Mouse (Mus musculus) kidney, adult 2 months (tissue): ENCODE results near the gene Sgta. TPM values are rescaled to one million over a fixed set of nuclear protein-coding genes. Genes with fewer than 3 reads are reported as not detected.

Experiments used
- DNase-seq: peaks from one replicate; pipeline ENCODE4 v3.0.0; 2021
- H3K27ac ChIP-seq: fragments of 200-500 bp; 2 replicates; pipeline ENCODE4 v1.5.1; 2012; ENCODE audit warnings: low read depth, low read length, control low read depth, inconsistent platforms; ENCODE audit not compliant: insufficient read depth
- H3K27me3 ChIP-seq: fragments of 200-500 bp; replicated peaks from 2 replicates; pipeline ENCODE4 v1.6.1; 2012; ENCODE audit warnings: mild to moderate bottlenecking, moderate library complexity, low read length, inconsistent platforms; ENCODE audit not compliant: control insufficient read depth, insufficient read depth
- H3K36me3 ChIP-seq: fragments of 200-500 bp; 2 replicates; pipeline ENCODE4 v1.6.1; 2012; ENCODE audit warnings: mild to moderate bottlenecking, moderate library complexity, low read length, inconsistent platforms; ENCODE audit not compliant: control insufficient read depth, insufficient read depth
- H3K4me1 ChIP-seq: fragments of 200-500 bp; 2 replicates; pipeline ENCODE4 v1.6.1; 2011; ENCODE audit warnings: low read length; ENCODE audit not compliant: control insufficient read depth, insufficient read depth
- H3K4me3 ChIP-seq: fragments of 200-500 bp; 2 replicates; pipeline ENCODE4 v1.5.1; 2011; ENCODE audit warnings: mild to moderate bottlenecking, low read depth, low read length, control low read depth; ENCODE audit not compliant: insufficient read depth
- CTCF ChIP-seq: fragments of 200-500 bp; conservative IDR thresholded peaks from 2 replicates; pipeline ENCODE4 v1.5.1; 2011; ENCODE audit warnings: low read depth, mild to moderate bottlenecking, control low read depth, low read length, moderate library complexity, mixed read lengths; ENCODE audit not compliant: insufficient read depth, insufficient read length
- POLR2A ChIP-seq: fragments of 200-500 bp; IDR thresholded peaks from one replicate; pipeline ENCODE4 v1.6.1; 2011; ENCODE audit warnings: low read depth, low read length, control low read depth
- WGBS: fragments of 180-500 bp; shearing (Covaris S2); methylation state at CpG from one replicate; pipeline ENCODE4 v1.1.7; 2018; 5-methylcytosine and 5-hydroxymethylcytosine counted together
- polyA plus RNA-seq: library from polyadenylated mRNA; depleted of rRNA; stranded (reverse); fragments of >200 nt; gene quantifications from 2 replicates; pipeline ENCODE4 v1.2.3, GENCODE M21; 2012

Gene Sgta
- polyA plus RNA-seq, 1 experiment, result 183 TPM

DNA sequence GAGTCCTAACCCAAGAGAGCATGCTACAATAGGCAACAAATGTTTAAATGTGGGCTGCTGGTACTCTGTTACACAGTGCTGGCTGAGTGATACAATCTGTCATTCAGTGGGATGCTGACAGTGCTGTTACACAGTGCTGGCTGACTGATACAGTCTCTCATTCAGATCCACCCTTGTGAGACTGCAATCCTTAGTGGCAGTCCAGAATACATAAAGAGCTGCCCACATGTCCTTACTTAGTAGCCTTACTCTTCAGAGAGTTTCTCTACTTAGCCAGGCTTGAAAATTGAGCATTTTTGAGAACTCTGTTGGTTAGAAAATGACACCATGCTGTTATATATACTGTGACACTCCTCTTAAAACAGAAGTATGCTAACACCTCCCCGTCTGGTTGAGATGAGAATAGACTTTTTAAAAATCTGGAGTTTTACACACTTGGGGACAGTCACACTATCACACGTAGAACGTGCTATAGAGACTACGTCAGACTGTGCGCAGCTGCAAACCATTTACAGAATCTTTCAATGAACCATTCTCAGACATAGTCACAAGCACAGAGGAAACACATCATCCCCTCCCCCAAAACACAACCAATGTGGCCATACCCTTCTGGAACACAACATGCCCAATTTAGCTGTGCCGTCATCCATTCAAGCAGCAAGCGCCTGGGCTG, 53.8 kb downstream of the Sgta start:
- WGBS, result 89% methylated on average over 7 of the region's 7 CpGs
- H3K27me3 ChIP-seq, result no peaks in the 10 kb centered on the region
- H3K27ac ChIP-seq, result no peak overlapping the region
- H3K36me3 ChIP-seq, result no peaks in the 10 kb centered on the region
- H3K4me3 ChIP-seq, result no peak overlapping the region
- TF ChIP-seq POLR2A, result no peak
- no peak for TF ChIP-seq CTCF
- no peaks in the 10 kb centered on the region for H3K4me1 ChIP-seq
- no peak for DNase-seq

DNA sequence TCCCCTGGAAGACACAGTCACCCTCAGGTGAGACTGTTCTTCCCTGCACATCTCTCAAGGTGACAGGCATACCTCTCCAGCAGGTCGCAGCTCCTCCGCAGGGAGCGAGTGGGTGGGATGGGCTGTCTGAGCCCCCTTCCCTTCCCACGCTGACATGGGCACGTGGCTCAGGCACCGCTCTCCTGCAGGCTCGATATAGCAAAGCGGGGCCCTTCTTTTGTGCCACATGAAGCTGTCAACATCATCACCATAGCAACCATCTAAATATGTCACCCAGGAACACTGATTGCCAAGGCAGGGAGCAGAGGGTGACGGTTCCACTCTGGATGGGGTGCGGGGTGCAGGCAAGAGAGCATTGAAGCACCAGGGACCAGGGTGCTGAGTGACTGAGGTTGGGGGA, 58.8 kb downstream of the Sgta start:
- Histone ChIP-seq H3K4me3 (no peak overlapping the region), H3K36me3 (no peaks in the 10 kb centered on the region), H3K27me3 (no peaks in the 10 kb centered on the region), H3K4me1 (0 out of 2 replicates have a peak, but pooled peaks cover 3% of the 10 kb centered on the region), H3K27ac (no peak overlapping the region)
- DNase-seq, result no peak
- TF ChIP-seq POLR2A (no peak), CTCF (no peak)
- 63% methylated on average over 10 of the region's 10 CpGs for WGBS

DNA sequence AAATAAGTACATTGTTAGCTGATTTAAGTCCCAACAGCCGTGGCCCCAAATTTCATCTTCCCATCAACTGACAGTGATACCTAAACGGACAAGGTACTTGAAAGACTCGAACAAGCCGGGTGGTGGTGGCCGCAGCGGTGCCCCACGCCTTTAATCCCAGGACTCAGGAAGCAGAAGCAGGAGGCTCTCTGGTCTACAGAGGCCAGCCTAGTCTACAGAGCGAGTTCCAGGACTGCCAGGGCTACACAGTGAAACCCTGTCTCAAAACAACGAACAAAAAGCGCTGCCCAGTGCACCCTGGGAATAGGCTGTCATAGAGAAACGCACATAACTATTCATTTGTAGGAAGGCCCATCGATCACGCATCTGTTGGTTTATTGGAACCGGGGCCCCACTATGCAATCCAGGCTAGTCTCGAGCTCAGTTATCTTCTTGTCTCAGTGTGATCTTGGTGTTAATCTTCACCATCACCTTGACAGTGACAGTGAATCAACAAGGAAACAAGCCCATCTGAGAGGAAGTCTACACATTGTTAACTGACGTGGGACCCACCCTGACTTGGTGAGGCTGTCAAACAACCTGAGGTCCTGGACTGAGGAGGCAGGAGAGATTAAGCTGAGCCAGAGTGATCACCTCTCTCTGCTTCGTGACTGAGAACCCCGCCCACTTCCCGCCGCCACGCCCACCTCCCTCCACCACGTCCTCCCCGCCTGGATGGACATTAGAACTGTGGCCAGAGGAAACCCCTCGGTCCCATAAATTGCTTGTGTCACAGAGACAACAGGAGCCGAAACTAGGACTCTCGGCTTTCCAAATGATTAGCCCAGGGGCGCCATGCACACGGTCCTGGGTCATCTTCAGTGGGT, 59.6 kb downstream of the Sgta start:
- 39% methylated on average over 28 of the region's 28 CpGs for WGBS

DNA sequence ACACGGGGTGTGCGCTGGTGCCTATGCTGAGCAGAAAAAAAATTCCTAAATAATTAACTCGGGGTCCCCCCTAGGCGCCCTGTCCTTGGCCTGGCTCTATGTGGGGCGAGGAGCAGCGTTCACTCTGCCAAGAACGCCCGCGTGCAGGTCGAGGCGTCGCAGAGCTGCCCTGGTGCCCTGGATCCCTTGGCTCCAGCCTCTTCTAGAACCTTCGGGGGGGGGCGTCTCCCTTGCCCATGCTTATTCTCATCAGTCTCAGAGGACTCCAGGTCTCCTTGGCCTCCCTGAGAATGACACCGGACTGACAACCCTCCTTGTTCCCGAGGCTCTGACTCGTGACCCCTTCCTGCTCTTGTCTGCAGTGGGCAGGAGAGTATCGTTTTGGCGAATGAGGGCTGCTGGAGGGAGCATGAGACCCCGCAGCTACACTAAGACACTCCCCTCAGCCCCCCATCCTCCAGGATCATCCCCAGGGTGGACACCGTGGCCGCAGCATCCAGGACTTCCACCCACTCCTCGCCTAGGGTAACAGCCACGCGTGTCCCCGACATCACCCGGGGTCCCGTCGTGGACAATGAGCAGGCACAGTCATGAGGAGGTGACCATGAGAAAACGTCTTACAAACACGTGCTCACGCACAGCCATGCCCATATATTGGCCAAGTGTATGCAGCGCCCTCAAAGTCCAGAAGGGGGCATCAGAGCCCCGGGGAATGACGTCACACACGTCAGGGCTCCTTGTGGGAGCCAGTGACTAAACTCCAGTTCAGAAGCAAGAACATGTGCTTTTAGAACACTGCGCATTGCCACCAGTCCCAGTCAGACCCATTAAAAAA, 60.4 kb downstream of the Sgta start:
- Histone ChIP-seq H3K27me3 (no peaks in the 10 kb centered on the region), H3K4me3 (no peak overlapping the region), H3K36me3 (no peaks in the 10 kb centered on the region), H3K27ac (no peak overlapping the region), H3K4me1 (0 out of 2 replicates have a peak, but pooled peaks cover 3% of the 10 kb centered on the region)
- TF ChIP-seq CTCF (peak; percentile 95), POLR2A (no peak)
- DNase-seq, result peak; percentile 89
- 17% methylated on average over 37 of the region's 37 CpGs for WGBS

More for the DNA sequence above, 59.6 kb downstream of the Sgta start:
- 0 out of 2 replicates have a peak, but pooled peaks cover 3% of the 10 kb centered on the region for H3K4me1 ChIP-seq
- TF ChIP-seq CTCF (no peak), POLR2A (no peak)
- no peak overlapping the region for H3K4me3 ChIP-seq
- no peaks in the 10 kb centered on the region for H3K36me3 ChIP-seq
- DNase-seq, result no peak
- H3K27me3 ChIP-seq, result no peaks in the 10 kb centered on the region
- no peak overlapping the region for H3K27ac ChIP-seq

DNA sequence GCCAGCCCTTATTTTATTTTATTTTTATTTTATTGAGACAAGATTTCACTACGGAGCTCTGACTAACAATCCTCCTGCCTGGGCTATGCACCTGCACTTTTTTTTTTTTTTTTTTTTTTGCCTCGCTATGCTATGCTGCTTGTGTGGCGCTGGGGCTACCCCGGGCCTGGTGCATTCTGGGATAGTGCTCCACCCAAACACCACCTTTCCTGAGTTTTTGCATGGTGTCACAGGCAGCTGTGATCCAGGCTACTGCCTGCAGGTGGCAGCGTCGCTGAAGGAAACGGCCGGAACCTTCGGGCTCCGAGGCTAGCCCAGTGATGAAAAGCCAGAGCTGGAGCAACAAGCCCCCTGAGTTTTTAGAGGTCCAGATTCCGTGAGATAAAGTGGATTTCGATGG, 61.2 kb downstream of the Sgta start:
- DNase-seq, result peak; percentile 61
- H3K36me3 ChIP-seq, result no peaks in the 10 kb centered on the region
- TF ChIP-seq CTCF (peak; percentile 68), POLR2A (no peak)
- H3K4me1 ChIP-seq, result 0 out of 2 replicates have a peak, but pooled peaks cover 3% of the 10 kb centered on the region
- no peak overlapping the region for H3K4me3 ChIP-seq
- 5% methylated on average over 12 of the region's 12 CpGs for WGBS
- no peak overlapping the region for H3K27ac ChIP-seq
- H3K27me3 ChIP-seq, result no peaks in the 10 kb centered on the region

DNA sequence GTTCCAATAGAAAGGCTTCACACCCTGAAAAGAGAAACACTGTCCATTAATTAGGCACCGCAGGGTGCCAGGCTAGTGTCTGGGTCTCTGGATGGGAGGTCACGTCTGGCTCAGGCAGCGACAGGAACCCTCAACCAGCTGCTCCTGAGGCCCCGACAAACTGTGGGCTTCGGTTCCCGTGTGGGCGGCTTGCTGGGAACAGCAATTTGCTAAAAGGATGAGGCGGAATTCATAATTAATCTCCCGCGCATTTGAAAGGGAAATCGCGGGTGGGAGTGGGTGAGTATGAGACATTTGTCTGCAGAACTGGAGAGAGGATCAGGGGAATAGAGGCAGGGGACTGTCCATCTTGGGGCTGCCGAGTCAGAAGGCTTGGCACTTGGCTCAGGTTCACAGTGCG, 62.0 kb downstream of the Sgta start:
- no peaks in the 10 kb centered on the region for H3K36me3 ChIP-seq
- H3K4me1 ChIP-seq, result 0 out of 2 replicates have a peak, but pooled peaks cover 3% of the 10 kb centered on the region
- no peaks in the 10 kb centered on the region for H3K27me3 ChIP-seq
- H3K27ac ChIP-seq, result no peak overlapping the region
- 43% methylated on average over 14 of the region's 14 CpGs for WGBS
- no peak for TF ChIP-seq POLR2A
- no peak for TF ChIP-seq CTCF
- no peak overlapping the region for H3K4me3 ChIP-seq
- no peak for DNase-seq
